Mouse (Mus musculus): Measurements from ENCODE around the gene Cklf. TPM values are rescaled to one million over a fixed set of nuclear protein-coding genes. Genes with fewer than 3 reads are reported as not detected.
"Not testable (repeated sequence)": the region's sequence is repeated elsewhere in the genome, so short reads cannot be mapped to it uniquely, and the experiment has no call there.

The Cklf gene
- polyA plus RNA-seq, 1 experiment from 2014 or later = 44.3 TPM

- no peaks in the 10 kb centered on the region for H3K9me3 ChIP-seq (ENCODE audit: control insufficient read depth, low read length)
- peak within 1 kb of the TSS; percentile 72 for H3K4me2 ChIP-seq (ENCODE audit: low read depth, low read length, severe bottlenecking)
- WGBS = under 1% methylated on average over 28 of the region's 28 CpGs
- ATAC-seq (replicated peaks; ENCODE audit: low FRiP score) (peak; percentile 88), DNase-seq (ENCODE audit: low spot score) (peak; percentile 91)
- H3K27ac ChIP-seq (ENCODE audit: low read depth, low read length) = no peak within 1 kb of the TSS
- H3K36me3 ChIP-seq (ENCODE audit: control insufficient read depth, insufficient read depth, low read length) = no peaks in the 10 kb centered on the region
- peak within 1 kb of the TSS; percentile 79 for H3K4me3 ChIP-seq (ENCODE audit: low read depth, low read length)
- H3K4me1 ChIP-seq (replicated peaks; ENCODE audit: control insufficient read depth, insufficient read depth, low read length) = peaks cover 9% of the 10 kb centered on the region
- H3K27me3 ChIP-seq (ENCODE audit: control insufficient read depth, insufficient read depth, low read length) = no peaks in the 10 kb centered on the region
- H3K9ac ChIP-seq (ENCODE audit: low read length) = peak within 1 kb of the TSS; percentile 71
Measured at GRCm38 (mm10) chr8:104248276-104248675, 2.4 kb upstream of the Cklf start, which contains the start of gene Tk2. Tk2 (minus strand) TSS chr8:104248558.

GRCm38 (mm10) chr8:104249442-104249996 lies 1.1 kb upstream of the Cklf start:
- no peak overlapping the region for H3K4me3 ChIP-seq (ENCODE audit: low read depth, low read length)

GRCm38 (mm10) chr8:104251461-104251860 lies 800 bp downstream of the Cklf start:
- WGBS = 0% methylated on average over 7 of the region's 7 CpGs
- no peaks in the 10 kb centered on the region for H3K27me3 ChIP-seq (ENCODE audit: control insufficient read depth, insufficient read depth, low read length)
- H3K4me3 ChIP-seq (ENCODE audit: low read depth, low read length) = peak overlapping the region; percentile 58
- no peak overlapping the region for H3K27ac ChIP-seq (ENCODE audit: low read depth, low read length)
- peaks cover 9% of the 10 kb centered on the region for H3K4me1 ChIP-seq (replicated peaks; ENCODE audit: control insufficient read depth, insufficient read depth, low read length)
- no peaks in the 10 kb centered on the region for H3K9me3 ChIP-seq (ENCODE audit: control insufficient read depth, low read length)
- peak overlapping the region; percentile 81 for H3K4me2 ChIP-seq (ENCODE audit: low read depth, low read length, severe bottlenecking)
- peak; percentile 19 for ATAC-seq (replicated peaks; ENCODE audit: low FRiP score)
- no peak for DNase-seq (ENCODE audit: low spot score)
- H3K36me3 ChIP-seq (ENCODE audit: control insufficient read depth, insufficient read depth, low read length) = no peaks in the 10 kb centered on the region
- H3K9ac ChIP-seq (ENCODE audit: low read length) = peak overlapping the region; percentile 74

More at GRCm38 (mm10) chr8:104249442-104249996, 1.1 kb upstream of the Cklf start:
- DNase-seq (ENCODE audit: low spot score) (no peak), ATAC-seq (replicated peaks; ENCODE audit: low FRiP score) (no peak)
- Histone ChIP-seq H3K4me1 (replicated peaks; ENCODE audit: control insufficient read depth, insufficient read depth, low read length) (peaks cover 9% of the 10 kb centered on the region), H3K27ac (ENCODE audit: low read depth, low read length) (no peak overlapping the region), H3K9ac (ENCODE audit: low read length) (no peak overlapping the region), H3K27me3 (ENCODE audit: control insufficient read depth, insufficient read depth, low read length) (no peaks in the 10 kb centered on the region), H3K4me2 (ENCODE audit: low read depth, low read length, severe bottlenecking) (no peak overlapping the region), H3K36me3 (ENCODE audit: control insufficient read depth, insufficient read depth, low read length) (no peaks in the 10 kb centered on the region), H3K9me3 (ENCODE audit: control insufficient read depth, low read length) (no peaks in the 10 kb centered on the region)
- whole genome bisulfite sequencing = 86% methylated on average over 7 of the region's 7 CpGs

GRCm38 (mm10) chr8:104253016-104253415 lies 2.4 kb downstream of the Cklf start:
- H3K9ac ChIP-seq (ENCODE audit: low read length) = no peak overlapping the region
- no peak overlapping the region for H3K4me3 ChIP-seq (ENCODE audit: low read depth, low read length)
- peaks cover 5% of the 10 kb centered on the region; the same call in 1 of the 2 replicates for H3K4me1 ChIP-seq (replicated peaks; ENCODE audit: control insufficient read depth, insufficient read depth, low read length)
- WGBS = 81% methylated on average over 3 of the region's 3 CpGs
- no peak overlapping the region for H3K27ac ChIP-seq (ENCODE audit: low read depth, low read length)
- ATAC-seq (replicated peaks; ENCODE audit: low FRiP score) (no peak), DNase-seq (ENCODE audit: low spot score) (no peak)
- no peaks in the 10 kb centered on the region for H3K9me3 ChIP-seq (ENCODE audit: control insufficient read depth, low read length)
- H3K4me2 ChIP-seq (ENCODE audit: low read depth, low read length, severe bottlenecking) = no peak overlapping the region
- no peaks in the 10 kb centered on the region for H3K27me3 ChIP-seq (ENCODE audit: control insufficient read depth, insufficient read depth, low read length)
- peaks cover 3% of the 10 kb centered on the region for H3K36me3 ChIP-seq (ENCODE audit: control insufficient read depth, insufficient read depth, low read length)

GRCm38 (mm10) chr8:104261802-104262201 lies 11.1 kb downstream of the Cklf start:
- peaks cover 11% of the 10 kb centered on the region for H3K36me3 ChIP-seq (ENCODE audit: control insufficient read depth, insufficient read depth, low read length)
- ATAC-seq (replicated peaks; ENCODE audit: low FRiP score); H3K4me2 ChIP-seq (ENCODE audit: low read depth, low read length, severe bottlenecking); H3K27ac ChIP-seq (ENCODE audit: low read depth, low read length); H3K9me3 ChIP-seq (ENCODE audit: control insufficient read depth, low read length); H3K4me1 ChIP-seq (replicated peaks; ENCODE audit: control insufficient read depth, insufficient read depth, low read length); DNase-seq (ENCODE audit: low spot score); H3K27me3 ChIP-seq (ENCODE audit: control insufficient read depth, insufficient read depth, low read length); H3K9ac ChIP-seq (ENCODE audit: low read length); H3K4me3 ChIP-seq (ENCODE audit: low read depth, low read length): not testable (repeated sequence)
- 96% methylated on average over 5 of the region's 5 CpGs for WGBS

GRCm38 (mm10) chr8:104264271-104264935 lies 13.7 kb downstream of the Cklf start:
- not testable (repeated sequence) for H3K27ac ChIP-seq (ENCODE audit: low read depth, low read length); H3K9ac ChIP-seq (ENCODE audit: low read length); H3K4me3 ChIP-seq (ENCODE audit: low read depth, low read length); ATAC-seq (replicated peaks; ENCODE audit: low FRiP score); H3K4me2 ChIP-seq (ENCODE audit: low read depth, low read length, severe bottlenecking); DNase-seq (ENCODE audit: low spot score); H3K27me3 ChIP-seq (ENCODE audit: control insufficient read depth, insufficient read depth, low read length); H3K4me1 ChIP-seq (replicated peaks; ENCODE audit: control insufficient read depth, insufficient read depth, low read length); H3K9me3 ChIP-seq (ENCODE audit: control insufficient read depth, low read length); H3K36me3 ChIP-seq (ENCODE audit: control insufficient read depth, insufficient read depth, low read length)
- WGBS = 95% methylated on average over 22 of the region's 22 CpGs

GRCm38 (mm10) chr8:104268368-104268767 lies 17.7 kb downstream of the Cklf start:
- H3K9ac ChIP-seq (ENCODE audit: low read length) = no peak overlapping the region
- no peaks in the 10 kb centered on the region for H3K9me3 ChIP-seq (ENCODE audit: control insufficient read depth, low read length)
- DNase-seq (ENCODE audit: low spot score) (no peak), ATAC-seq (replicated peaks; ENCODE audit: low FRiP score) (no peak)
- no peaks in the 10 kb centered on the region for H3K27me3 ChIP-seq (ENCODE audit: control insufficient read depth, insufficient read depth, low read length)
- no peak overlapping the region for H3K4me2 ChIP-seq (ENCODE audit: low read depth, low read length, severe bottlenecking)
- H3K4me1 ChIP-seq (replicated peaks; ENCODE audit: control insufficient read depth, insufficient read depth, low read length) = no peaks in the 10 kb centered on the region
- no peak overlapping the region for H3K27ac ChIP-seq (ENCODE audit: low read depth, low read length)
- peaks cover 2% of the 10 kb centered on the region; the same call in 1 of the 2 replicates for H3K36me3 ChIP-seq (ENCODE audit: control insufficient read depth, insufficient read depth, low read length)
- H3K4me3 ChIP-seq (ENCODE audit: low read depth, low read length) = no peak overlapping the region

GRCm38 (mm10) chr8:104268937-104269440 lies 18.3 kb downstream of the Cklf start:
- Histone ChIP-seq H3K4me3 (ENCODE audit: low read depth, low read length) (no peak overlapping the region), H3K27me3 (ENCODE audit: control insufficient read depth, insufficient read depth, low read length) (no peaks in the 10 kb centered on the region), H3K27ac (ENCODE audit: low read depth, low read length) (no peak overlapping the region), H3K36me3 (ENCODE audit: control insufficient read depth, insufficient read depth, low read length) (no peaks in the 10 kb centered on the region), H3K4me2 (ENCODE audit: low read depth, low read length, severe bottlenecking) (no peak overlapping the region), H3K9me3 (ENCODE audit: control insufficient read depth, low read length) (no peaks in the 10 kb centered on the region), H3K9ac (ENCODE audit: low read length) (no peak overlapping the region), H3K4me1 (replicated peaks; ENCODE audit: control insufficient read depth, insufficient read depth, low read length) (no peaks in the 10 kb centered on the region)
- DNase-seq (ENCODE audit: low spot score) = no peak
- no peak for ATAC-seq (replicated peaks; ENCODE audit: low FRiP score)
- WGBS = 93% methylated on average over 6 of the region's 6 CpGs
